Mouse (Mus musculus): ENCODE measurements around the gene Gprc5d. TPM values are rescaled to one million over a fixed set of nuclear protein-coding genes. Genes with fewer than 3 reads are reported as not detected.
A peak's percentile ranks its signal among the peaks of the same experiment; 100 is the strongest.

Gprc5d gene
- polyA plus RNA-seq, 1 experiment from 2014 or later, result not detected

DNA sequence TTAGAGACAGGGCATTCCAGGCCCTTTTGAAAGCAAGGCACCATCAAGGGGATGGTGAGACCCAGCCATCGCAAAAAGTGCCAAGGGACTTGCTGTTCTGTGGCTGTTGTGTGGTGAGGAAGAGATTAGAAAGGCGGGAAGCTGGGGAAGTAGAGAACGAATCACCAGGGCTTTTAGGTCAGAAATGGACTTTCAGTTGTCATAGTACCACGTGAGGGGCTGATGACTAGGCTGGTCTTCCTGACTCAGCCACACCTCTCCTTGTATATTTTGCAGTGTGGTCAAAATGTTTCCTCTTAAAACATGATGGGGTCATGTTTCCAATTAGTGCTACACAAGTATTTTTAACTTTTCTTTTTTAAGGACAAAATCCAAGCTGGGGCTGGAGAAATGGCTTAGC, 17.7 kb upstream of the Gprc5d start:
- no peak for DNase-seq (ENCODE audit: low spot score)
- no peaks in the 10 kb centered on the region for H3K4me1 ChIP-seq (ENCODE audit: control insufficient read depth, insufficient read depth, low read length)
- H3K27ac ChIP-seq (replicated peaks; ENCODE audit: low read depth, low read length), result no peak overlapping the region
- H3K27me3 ChIP-seq (ENCODE audit: control insufficient read depth, insufficient read depth, low read length), result no peaks in the 10 kb centered on the region
- 78% methylated on average over 4 of the region's 4 CpGs for WGBS
- H3K4me2 ChIP-seq (ENCODE audit: low read depth, low read length), result no peak overlapping the region
- H3K9me3 ChIP-seq (replicated peaks; ENCODE audit: control insufficient read depth, low read length), result no peaks in the 10 kb centered on the region
- H3K4me3 ChIP-seq (ENCODE audit: low read depth, low read length), result no peak overlapping the region
- no peak overlapping the region for H3K9ac ChIP-seq (replicated peaks; ENCODE audit: low read length)
- H3K36me3 ChIP-seq (replicated peaks; ENCODE audit: control insufficient read depth, insufficient read depth, low read depth, low read length), result no peaks in the 10 kb centered on the region
- ATAC-seq (replicated peaks; ENCODE audit: insufficient number of reproducible peaks, low FRiP score, low TSS enrichment, low read depth), result no peak

DNA sequence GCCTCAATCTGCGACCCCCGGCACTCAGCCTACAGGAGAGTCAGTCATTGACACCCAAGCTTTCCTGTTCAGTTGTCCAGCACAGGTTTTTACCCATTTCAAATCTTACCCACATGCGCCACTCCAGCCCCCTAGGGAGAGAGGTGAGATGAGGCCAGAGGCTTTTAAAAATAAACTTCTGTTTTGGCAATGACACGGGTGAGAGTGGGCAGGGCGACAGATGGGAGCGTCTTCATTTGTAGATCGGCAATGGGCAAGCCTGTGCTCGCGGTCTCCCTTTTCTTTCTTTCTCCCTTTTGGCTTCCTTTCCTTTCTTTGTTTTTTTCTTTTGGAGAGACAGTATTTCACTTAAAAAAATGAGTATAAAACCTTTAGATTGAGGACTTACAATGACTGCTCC, 15.4 kb upstream of the Gprc5d start:
- Histone ChIP-seq H3K27ac (replicated peaks; ENCODE audit: low read depth, low read length) (no peak overlapping the region), H3K27me3 (ENCODE audit: control insufficient read depth, insufficient read depth, low read length) (no peaks in the 10 kb centered on the region), H3K9me3 (replicated peaks; ENCODE audit: control insufficient read depth, low read length) (no peaks in the 10 kb centered on the region), H3K4me2 (ENCODE audit: low read depth, low read length) (no peak overlapping the region), H3K4me1 (ENCODE audit: control insufficient read depth, insufficient read depth, low read length) (no peaks in the 10 kb centered on the region), H3K4me3 (ENCODE audit: low read depth, low read length) (no peak overlapping the region), H3K36me3 (replicated peaks; ENCODE audit: control insufficient read depth, insufficient read depth, low read depth, low read length) (no peaks in the 10 kb centered on the region), H3K9ac (replicated peaks; ENCODE audit: low read length) (no peak overlapping the region)
- DNase-seq (ENCODE audit: low spot score), result no peak
- ATAC-seq (replicated peaks; ENCODE audit: insufficient number of reproducible peaks, low FRiP score, low TSS enrichment, low read depth), result no peak
- WGBS, result 86% methylated on average over 9 of the region's 9 CpGs

DNA sequence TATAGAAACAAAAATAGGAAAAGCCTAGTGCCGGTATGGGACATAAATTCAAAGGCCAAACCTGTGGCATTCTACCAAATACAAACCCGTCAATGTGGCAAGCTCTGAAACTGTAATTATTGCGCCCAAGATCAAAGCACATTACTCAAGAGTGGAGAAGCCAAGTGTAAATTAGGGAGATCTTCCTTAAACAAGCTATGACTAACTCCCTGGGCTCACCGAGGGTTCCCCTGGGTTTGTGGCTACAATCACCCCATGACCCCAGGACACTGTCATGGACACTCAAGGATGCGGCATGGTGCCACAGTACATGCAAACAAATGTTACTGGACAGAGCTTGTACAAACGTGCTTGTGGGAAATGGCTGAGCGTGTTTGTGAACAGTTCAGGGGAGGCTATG, 15.0 kb upstream of the Gprc5d start:
- DNase-seq (ENCODE audit: low spot score) (no peak), ATAC-seq (replicated peaks; ENCODE audit: insufficient number of reproducible peaks, low FRiP score, low TSS enrichment, low read depth) (no peak)
- Histone ChIP-seq H3K36me3 (replicated peaks; ENCODE audit: control insufficient read depth, insufficient read depth, low read depth, low read length) (no peaks in the 10 kb centered on the region), H3K9ac (replicated peaks; ENCODE audit: low read length) (no peak overlapping the region), H3K4me3 (ENCODE audit: low read depth, low read length) (no peak overlapping the region), H3K4me1 (ENCODE audit: control insufficient read depth, insufficient read depth, low read length) (no peaks in the 10 kb centered on the region), H3K9me3 (replicated peaks; ENCODE audit: control insufficient read depth, low read length) (no peaks in the 10 kb centered on the region), H3K4me2 (ENCODE audit: low read depth, low read length) (no peak overlapping the region), H3K27me3 (ENCODE audit: control insufficient read depth, insufficient read depth, low read length) (no peaks in the 10 kb centered on the region), H3K27ac (replicated peaks; ENCODE audit: low read depth, low read length) (no peak overlapping the region)
- 86% methylated on average over 7 of the region's 7 CpGs for WGBS

DNA sequence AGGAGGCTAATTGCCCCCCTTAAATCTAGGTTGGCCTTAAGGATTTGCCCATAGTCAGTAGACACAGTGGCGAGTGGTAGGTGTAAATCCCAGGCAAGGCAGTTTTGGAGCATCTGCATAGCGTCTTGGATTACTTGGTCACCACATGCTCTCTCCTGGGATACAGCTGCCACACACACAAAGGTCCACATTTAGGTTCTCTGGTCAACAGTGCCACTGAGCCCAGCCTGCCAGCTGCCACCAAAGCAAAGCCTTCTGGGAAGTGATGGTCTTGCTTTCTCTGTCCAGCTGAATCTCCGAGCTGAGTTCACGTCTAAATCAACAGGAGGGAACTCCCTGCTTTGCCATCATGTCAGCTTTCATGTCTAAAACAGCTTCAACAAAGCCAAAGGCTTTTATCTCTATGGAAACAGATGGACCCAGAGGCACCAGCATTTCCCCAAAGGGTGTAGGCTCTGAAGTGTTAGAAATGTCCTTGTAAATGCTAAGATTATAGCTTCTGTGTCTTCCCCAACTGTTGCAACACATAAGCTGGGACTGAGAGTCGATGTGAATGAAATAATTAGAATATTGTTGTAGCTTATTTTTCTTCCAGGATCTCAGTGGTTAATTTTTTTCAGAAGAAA, 6.8 kb upstream of the Gprc5d start:
- Histone ChIP-seq H3K4me1 (ENCODE audit: control insufficient read depth, insufficient read depth, low read length) (no peaks in the 10 kb centered on the region), H3K4me3 (ENCODE audit: low read depth, low read length) (no peak overlapping the region), H3K27ac (replicated peaks; ENCODE audit: low read depth, low read length) (no peak overlapping the region), H3K4me2 (ENCODE audit: low read depth, low read length) (no peak overlapping the region), H3K27me3 (ENCODE audit: control insufficient read depth, insufficient read depth, low read length) (no peaks in the 10 kb centered on the region), H3K9ac (replicated peaks; ENCODE audit: low read length) (no peak overlapping the region), H3K36me3 (replicated peaks; ENCODE audit: control insufficient read depth, insufficient read depth, low read depth, low read length) (no peaks in the 10 kb centered on the region), H3K9me3 (replicated peaks; ENCODE audit: control insufficient read depth, low read length) (no peaks in the 10 kb centered on the region)
- no peak for ATAC-seq (replicated peaks; ENCODE audit: insufficient number of reproducible peaks, low FRiP score, low TSS enrichment, low read depth)
- no peak for DNase-seq (ENCODE audit: low spot score)
- 71% methylated on average over 5 of the region's 5 CpGs for WGBS

DNA sequence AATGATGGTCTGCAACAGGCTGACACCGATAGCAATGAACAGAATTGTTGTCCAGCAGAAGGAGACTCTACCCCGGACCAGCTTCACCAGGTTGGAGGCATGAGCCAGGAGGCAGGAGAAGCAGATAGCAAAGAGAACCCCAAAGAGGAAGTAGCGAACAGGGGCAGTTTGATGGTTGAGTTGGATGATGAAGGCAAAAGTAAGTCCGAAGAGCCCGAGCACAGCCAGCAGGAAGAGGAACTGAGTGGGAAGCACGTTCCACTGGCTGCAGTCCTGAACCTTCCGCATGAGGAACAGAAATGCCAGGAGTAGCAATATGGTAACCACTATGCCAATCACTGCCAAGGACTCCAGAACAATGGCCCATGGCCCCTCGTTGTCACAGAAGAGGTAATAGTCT, 1.6 kb downstream of the Gprc5d start:
- Histone ChIP-seq H3K4me3 (ENCODE audit: low read depth, low read length) (no peak overlapping the region), H3K27ac (replicated peaks; ENCODE audit: low read depth, low read length) (no peak overlapping the region), H3K9me3 (replicated peaks; ENCODE audit: control insufficient read depth, low read length) (no peaks in the 10 kb centered on the region), H3K4me2 (ENCODE audit: low read depth, low read length) (no peak overlapping the region), H3K4me1 (ENCODE audit: control insufficient read depth, insufficient read depth, low read length) (no peaks in the 10 kb centered on the region), H3K27me3 (ENCODE audit: control insufficient read depth, insufficient read depth, low read length) (no peaks in the 10 kb centered on the region), H3K36me3 (replicated peaks; ENCODE audit: control insufficient read depth, insufficient read depth, low read depth, low read length) (no peaks in the 10 kb centered on the region), H3K9ac (replicated peaks; ENCODE audit: low read length) (no peak overlapping the region)
- DNase-seq (ENCODE audit: low spot score) (no peak), ATAC-seq (replicated peaks; ENCODE audit: insufficient number of reproducible peaks, low FRiP score, low TSS enrichment, low read depth) (no peak)
- 91% methylated on average over 8 of the region's 8 CpGs for WGBS

DNA sequence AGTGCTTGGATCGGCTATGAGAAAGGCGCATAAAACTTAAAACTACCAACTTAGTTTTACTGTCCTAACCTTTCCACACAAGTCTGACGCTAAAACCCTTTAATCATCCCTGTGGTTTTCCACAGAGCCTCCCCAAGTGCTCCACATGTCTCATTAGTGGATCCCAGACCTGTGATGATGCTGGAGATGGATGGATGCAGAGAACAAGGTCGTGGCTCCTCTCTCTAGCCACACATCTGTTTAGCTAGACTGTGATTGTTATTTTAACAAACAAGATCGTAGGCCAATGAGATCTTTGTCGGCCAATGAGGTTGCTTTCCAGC, 5.0 kb downstream of the Gprc5d start:
- Histone ChIP-seq H3K9ac (replicated peaks; ENCODE audit: low read length) (no peak overlapping the region), H3K4me3 (ENCODE audit: low read depth, low read length) (no peak overlapping the region), H3K4me1 (ENCODE audit: control insufficient read depth, insufficient read depth, low read length) (no peaks in the 10 kb centered on the region), H3K27me3 (ENCODE audit: control insufficient read depth, insufficient read depth, low read length) (no peaks in the 10 kb centered on the region), H3K36me3 (replicated peaks; ENCODE audit: control insufficient read depth, insufficient read depth, low read depth, low read length) (no peaks in the 10 kb centered on the region), H3K4me2 (ENCODE audit: low read depth, low read length) (no peak overlapping the region), H3K27ac (replicated peaks; ENCODE audit: low read depth, low read length) (no peak overlapping the region), H3K9me3 (replicated peaks; ENCODE audit: control insufficient read depth, low read length) (no peaks in the 10 kb centered on the region)
- 26% methylated on average over 6 of the region's 6 CpGs for WGBS
- DNase-seq (ENCODE audit: low spot score) (no peak), ATAC-seq (replicated peaks; ENCODE audit: insufficient number of reproducible peaks, low FRiP score, low TSS enrichment, low read depth) (no peak)

DNA sequence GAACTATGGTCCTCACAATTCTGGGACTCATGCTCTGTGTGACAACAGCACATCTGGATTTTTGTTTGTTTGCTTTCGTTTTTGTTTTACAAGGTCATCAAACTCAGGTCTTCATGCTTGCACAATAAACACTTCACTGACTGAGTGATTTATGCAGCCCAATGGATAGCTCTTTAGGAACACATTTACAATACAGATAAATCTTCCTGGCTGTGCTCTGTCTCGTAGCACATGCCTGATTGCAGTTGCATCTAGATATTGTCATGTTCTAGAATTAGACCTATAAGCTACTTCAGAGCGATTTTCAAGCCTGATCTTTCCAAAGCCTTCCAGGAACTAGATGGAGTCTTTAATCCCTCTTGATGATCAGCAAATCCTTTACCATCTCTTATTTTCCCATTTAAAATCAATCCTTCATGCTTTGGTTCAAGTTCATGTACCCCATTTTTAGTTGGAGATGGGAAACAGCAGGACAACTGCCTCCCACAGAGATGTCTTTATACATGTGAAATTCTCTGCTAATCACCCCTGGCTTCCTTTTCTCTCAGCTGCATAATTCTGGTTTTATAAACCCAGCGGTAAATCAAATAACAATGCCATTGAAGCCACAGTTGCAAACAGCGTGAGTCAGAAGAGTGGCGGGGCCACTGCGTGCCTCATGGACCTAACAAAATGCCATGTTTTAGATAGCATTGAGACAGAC, 5.5 kb downstream of the Gprc5d start:
- DNase-seq (ENCODE audit: low spot score) (peak; percentile 14), ATAC-seq (replicated peaks; ENCODE audit: insufficient number of reproducible peaks, low FRiP score, low TSS enrichment, low read depth) (no peak)
- no peaks in the 10 kb centered on the region for H3K4me1 ChIP-seq (ENCODE audit: control insufficient read depth, insufficient read depth, low read length)
- H3K9me3 ChIP-seq (replicated peaks; ENCODE audit: control insufficient read depth, low read length), result no peaks in the 10 kb centered on the region
- no peaks in the 10 kb centered on the region for H3K36me3 ChIP-seq (replicated peaks; ENCODE audit: control insufficient read depth, insufficient read depth, low read depth, low read length)
- no peak overlapping the region for H3K9ac ChIP-seq (replicated peaks; ENCODE audit: low read length)
- H3K27me3 ChIP-seq (ENCODE audit: control insufficient read depth, insufficient read depth, low read length), result no peaks in the 10 kb centered on the region
- H3K4me2 ChIP-seq (ENCODE audit: low read depth, low read length), result no peak overlapping the region
- H3K4me3 ChIP-seq (ENCODE audit: low read depth, low read length), result no peak overlapping the region
- WGBS, result 29% methylated on average over 7 of the region's 7 CpGs
- H3K27ac ChIP-seq (replicated peaks; ENCODE audit: low read depth, low read length), result no peak overlapping the region

DNA sequence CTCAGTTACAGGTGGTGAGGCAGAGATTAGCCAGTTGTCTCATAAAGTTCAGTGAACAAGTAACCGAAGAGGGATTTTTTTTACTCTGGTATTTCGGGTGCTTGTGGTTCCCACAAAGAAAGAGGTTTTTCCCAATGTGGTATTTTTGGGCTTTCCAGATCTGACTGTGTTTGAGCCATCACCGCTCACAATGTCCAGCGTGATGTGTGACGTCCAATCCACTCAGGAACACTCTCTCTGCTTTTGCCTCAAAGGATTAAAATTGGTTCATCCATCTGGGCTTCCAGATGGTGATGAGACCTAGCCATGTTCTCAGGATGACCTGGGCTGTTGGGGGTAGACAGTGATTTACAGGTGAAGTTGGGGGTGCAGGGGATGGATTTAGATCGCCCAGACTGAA, 11.1 kb downstream of the Gprc5d start:
- H3K4me1 ChIP-seq (ENCODE audit: control insufficient read depth, insufficient read depth, low read length), result no peaks in the 10 kb centered on the region
- H3K36me3 ChIP-seq (replicated peaks; ENCODE audit: control insufficient read depth, insufficient read depth, low read depth, low read length), result no peaks in the 10 kb centered on the region
- no peak overlapping the region for H3K9ac ChIP-seq (replicated peaks; ENCODE audit: low read length)
- H3K27ac ChIP-seq (replicated peaks; ENCODE audit: low read depth, low read length), result no peak overlapping the region
- ATAC-seq (replicated peaks; ENCODE audit: insufficient number of reproducible peaks, low FRiP score, low TSS enrichment, low read depth) (no peak), DNase-seq (ENCODE audit: low spot score) (no peak)
- no peak overlapping the region for H3K4me2 ChIP-seq (ENCODE audit: low read depth, low read length)
- 87% methylated on average over 6 of the region's 6 CpGs for WGBS
- H3K4me3 ChIP-seq (ENCODE audit: low read depth, low read length), result no peak overlapping the region
- H3K9me3 ChIP-seq (replicated peaks; ENCODE audit: control insufficient read depth, low read length), result no peaks in the 10 kb centered on the region
- H3K27me3 ChIP-seq (ENCODE audit: control insufficient read depth, insufficient read depth, low read length), result no peaks in the 10 kb centered on the region

All from embryonic facial prominence, embryonic 11.5 days (tissue).